Mouse (Mus musculus) kidney, adult 2 months (tissue): Measurements from ENCODE around the gene Zfp420.

Experiments
- CTCF ChIP-seq: fragments of 200-500 bp; conservative IDR thresholded peaks from 2 replicates; pipeline ENCODE4 v1.5.1; 2011; ENCODE audit warnings: low read depth, mild to moderate bottlenecking, control low read depth, low read length, moderate library complexity, mixed read lengths; ENCODE audit not compliant: insufficient read depth, insufficient read length
- POLR2A ChIP-seq: fragments of 200-500 bp; IDR thresholded peaks from one replicate; pipeline ENCODE4 v1.6.1; 2011; ENCODE audit warnings: low read depth, low read length, control low read depth

DNA sequence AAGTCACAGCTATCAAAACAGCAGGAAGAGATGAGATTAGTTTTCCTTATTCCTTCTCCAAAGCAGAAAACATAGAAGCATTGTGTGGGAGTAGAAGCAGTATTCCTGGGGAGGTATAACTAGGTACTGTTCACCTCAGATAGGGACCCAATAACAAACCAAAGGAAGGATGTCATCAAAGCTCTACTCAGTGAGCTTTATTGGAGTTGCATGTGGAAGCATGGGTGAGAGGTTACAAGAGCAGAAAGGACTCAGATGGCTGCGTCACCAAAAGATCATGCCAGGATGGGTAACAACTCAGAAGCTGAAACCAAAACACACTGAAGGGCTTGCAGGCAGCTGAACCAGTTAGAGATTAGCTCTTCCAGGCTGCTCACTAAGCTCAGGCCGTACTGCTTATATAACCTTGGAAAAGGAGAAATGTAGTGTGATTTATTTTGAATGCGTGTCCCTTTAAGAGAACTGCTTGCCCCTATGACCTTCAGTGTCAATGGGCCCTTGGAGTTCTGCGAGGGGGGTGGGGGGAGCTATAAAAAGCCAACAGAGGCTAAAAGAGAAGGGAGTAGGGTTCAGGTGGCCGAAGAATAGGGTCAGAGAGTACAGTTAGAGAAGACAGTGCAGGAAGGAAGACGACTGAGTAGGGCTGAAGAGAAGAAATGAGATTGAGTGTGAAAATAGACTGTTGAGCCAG is 57.7 kb downstream of the Zfp420 start:
- TF ChIP-seq CTCF: no peak
- TF ChIP-seq POLR2A: no peak
